Mouse (Mus musculus): ENCODE results near the gene Tnnt3. TPM values are rescaled to one million over a fixed set of nuclear protein-coding genes. Genes with fewer than 3 reads are reported as not detected.

Gene Tnnt3
- total and polyA plus RNA-seq, 3 experiments, result not detected

GRCm38 (mm10) chr7:142516221-142516978 lies 17.8 kb downstream of the Tnnt3 start:
- Histone ChIP-seq H3K79me2 (ENCODE audit: control insufficient read depth, insufficient read depth, low read length, poor library complexity) (no peaks in the 10 kb centered on the region), H3K4me3 (ENCODE audit: control insufficient read depth in 1 of 2, insufficient read depth in 1 of 2, low read depth in 2 of 2, low read length in 2 of 2) (no peak overlapping the region), H3K27me3 (ENCODE audit: control insufficient read depth in 1 of 2, insufficient read depth in 2 of 2, low read length in 2 of 2) (peaks cover 2 to 10% of the 10 kb centered on the region in 2 experiments; a peak in 3 of 4 replicates), H3K9me3 (replicated peaks; ENCODE audit: insufficient read depth, low read length) (no peaks in the 10 kb centered on the region), H3K36me3 (ENCODE audit: control insufficient read depth in 1 of 2, insufficient read depth in 2 of 2, low read length in 2 of 2) (no peaks in the 10 kb centered on the region), H3K4me1 (ENCODE audit: control insufficient read depth in 1 of 2, insufficient read depth in 2 of 2, low read length in 2 of 2) (no peaks in the 10 kb centered on the region), H3K9ac (ENCODE audit: control insufficient read depth, low read depth, low read length, poor library complexity, severe bottlenecking) (no peak overlapping the region), H3K27ac (ENCODE audit: control insufficient read depth, low read depth, low read length) (no peak overlapping the region)
- DNase-seq (ENCODE audit: low read depth, low spot score), result no peak
- TF ChIP-seq GABPA (IDR thresholded peaks at IDR 0.05; ENCODE audit: low read depth, low read length) (no peak), MAFK (IDR thresholded peaks at IDR 0.05; ENCODE audit: borderline replicate concordance, low read depth, low read length) (no peak), MXI1 (IDR thresholded peaks at IDR 0.05; ENCODE audit: low read depth, low read length) (no peak), ZMIZ1 (IDR thresholded peaks at IDR 0.05; ENCODE audit: low read depth, low read length) (no peak), TCF12 (IDR thresholded peaks at IDR 0.05; ENCODE audit: low read depth, low read length) (no peak), POLR2AphosphoS5 (IDR thresholded peaks at IDR 0.05; ENCODE audit: borderline replicate concordance, low read depth, low read length) (no peak)

GRCm38 (mm10) chr7:142517531-142517930 lies 18.9 kb downstream of the Tnnt3 start:
- H3K9ac ChIP-seq (ENCODE audit: control insufficient read depth, low read depth, low read length, poor library complexity, severe bottlenecking), result no peak overlapping the region
- no peak for DNase-seq (ENCODE audit: low read depth, low spot score)
- no peak overlapping the region for H3K4me3 ChIP-seq (ENCODE audit: control insufficient read depth in 1 of 2, insufficient read depth in 1 of 2, low read depth in 2 of 2, low read length in 2 of 2)
- H3K27ac ChIP-seq (ENCODE audit: control insufficient read depth, low read depth, low read length), result no peak overlapping the region
- no peaks in the 10 kb centered on the region for H3K79me2 ChIP-seq (ENCODE audit: control insufficient read depth, insufficient read depth, low read length, poor library complexity)
- H3K9me3 ChIP-seq (replicated peaks; ENCODE audit: insufficient read depth, low read length), result no peaks in the 10 kb centered on the region
- H3K27me3 ChIP-seq (ENCODE audit: control insufficient read depth in 1 of 2, insufficient read depth in 2 of 2, low read length in 2 of 2), result peaks cover 2 to 7% of the 10 kb centered on the region in 2 experiments; a peak in 3 of 4 replicates
- TF ChIP-seq MAX (IDR thresholded peaks at IDR 0.05; ENCODE audit: low read length) (no peak), BHLHE40 (IDR thresholded peaks at IDR 0.05; ENCODE audit: borderline replicate concordance, low read depth, low read length) (no peak), KAT2A (conservative IDR thresholded peaks at IDR 0.05; ENCODE audit: low read depth, low read length) (no peak), MAZ (IDR thresholded peaks at IDR 0.05; ENCODE audit: low read depth, low read length) (no peak), USF2 (IDR thresholded peaks at IDR 0.05; ENCODE audit: borderline replicate concordance in 1 of 2, insufficient read depth in 1 of 2, low read depth in 1 of 2, low read length in 2 of 2) (no peak), E2F4 (IDR thresholded peaks at IDR 0.05; ENCODE audit: borderline replicate concordance, low read depth, low read length) (no peak), ZMIZ1 (IDR thresholded peaks at IDR 0.05; ENCODE audit: low read depth, low read length) (no peak), MXI1 (IDR thresholded peaks at IDR 0.05; ENCODE audit: low read depth, low read length) (no peak), HCFC1 (IDR thresholded peaks at IDR 0.05; ENCODE audit: low read depth, low read length) (no peak), MYB (IDR thresholded peaks at IDR 0.05; ENCODE audit: low read depth, low read length) (no peak), GATA1 (IDR thresholded peaks at IDR 0.05; ENCODE audit: low read depth, low read length) (no peak), POLR2AphosphoS5 (IDR thresholded peaks at IDR 0.05; ENCODE audit: borderline replicate concordance, low read depth, low read length) (no peak), MYC (IDR thresholded peaks at IDR 0.05; ENCODE audit: low read depth, low read length) (no peak), POLR2AphosphoS2 (IDR thresholded peaks at IDR 0.05; ENCODE audit: low read length) (no peak), TCF12 (IDR thresholded peaks at IDR 0.05; ENCODE audit: low read depth, low read length) (no peak), POLR2A (IDR thresholded peaks at IDR 0.05; ENCODE audit: control insufficient read depth in 1 of 2, insufficient read depth in 1 of 2, low read depth in 1 of 2, low read length in 2 of 2, poor library complexity in 1 of 2) (no peak), RAD21 (IDR thresholded peaks at IDR 0.05; ENCODE audit: low read depth, low read length) (no peak), NRF1 (IDR thresholded peaks at IDR 0.05; ENCODE audit: insufficient read depth, low read depth, low read length, poor library complexity, severe bottlenecking) (no peak), RCOR1 (IDR thresholded peaks at IDR 0.05; ENCODE audit: low read depth, low read length) (no peak), GABPA (IDR thresholded peaks at IDR 0.05; ENCODE audit: low read depth, low read length) (no peak)
- H3K4me1 ChIP-seq (ENCODE audit: control insufficient read depth in 1 of 2, insufficient read depth in 2 of 2, low read length in 2 of 2), result no peaks in the 10 kb centered on the region
- no peaks in the 10 kb centered on the region for H3K36me3 ChIP-seq (ENCODE audit: control insufficient read depth in 1 of 2, insufficient read depth in 2 of 2, low read length in 2 of 2)
